Mouse (Mus musculus): ENCODE measurements around the gene Nsun4.

The Nsun4 gene

DNA sequence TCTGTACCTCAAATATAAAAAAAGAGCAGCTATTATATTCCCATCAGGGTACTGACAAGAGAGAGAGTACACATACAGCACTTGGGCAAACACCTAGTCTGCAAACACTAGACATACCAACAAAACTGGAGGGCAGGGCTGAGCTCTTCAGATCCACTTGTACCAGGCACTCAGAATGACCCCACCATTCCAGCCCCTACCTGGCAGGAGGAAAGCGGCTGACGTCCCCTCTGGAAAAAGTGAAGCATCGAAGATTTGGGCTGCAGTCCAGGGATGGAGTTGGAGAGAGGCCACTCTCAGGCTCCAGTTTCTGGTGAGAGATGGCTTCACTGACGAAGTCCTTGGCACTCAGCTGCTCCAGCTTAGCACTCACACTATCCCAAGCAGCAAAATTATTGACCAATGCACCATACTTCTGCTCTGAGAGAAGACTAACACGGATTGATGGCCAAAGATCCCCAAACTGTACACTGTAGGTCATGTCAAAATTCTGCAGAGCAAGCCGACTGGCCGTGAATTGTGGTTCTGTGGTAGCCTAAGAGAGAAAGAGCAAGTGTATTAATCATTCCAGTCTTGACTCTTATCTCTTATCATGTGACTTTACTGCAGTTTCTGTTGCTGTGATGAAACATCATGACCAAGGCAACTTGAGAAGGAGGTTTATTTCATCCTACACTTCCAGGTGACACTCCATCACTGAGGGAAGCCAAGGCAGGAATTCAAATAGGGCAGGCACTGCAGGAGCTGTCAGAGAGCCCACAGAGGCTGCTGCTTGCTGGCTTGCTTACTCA lies 5.4 kb downstream of the Nsun4 start:
- DNase-seq (ENCODE audit: low spot score in 2 of 2) = no peak

DNA sequence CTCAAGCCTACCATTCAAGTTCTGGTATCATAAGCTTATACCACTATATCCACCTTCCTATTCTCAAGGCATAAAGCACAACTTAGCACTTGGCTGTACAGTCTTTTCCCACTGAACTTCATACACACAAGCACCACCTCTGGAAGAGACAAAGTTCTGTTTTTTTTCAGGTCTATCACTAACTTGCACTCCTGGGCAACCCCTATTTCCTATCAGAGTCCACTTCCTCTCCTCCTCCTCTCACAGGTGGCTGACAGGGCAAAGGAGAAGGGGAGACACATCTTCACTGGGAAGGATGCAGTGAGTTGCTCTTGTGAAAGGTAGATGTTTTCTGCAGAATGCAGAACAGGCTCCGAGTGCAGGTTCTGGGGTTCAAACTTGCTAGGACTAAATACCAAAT lies 6.0 kb downstream of the Nsun4 start:
- DNase-seq (ENCODE audit: low spot score in 2 of 2) = no peak

DNA sequence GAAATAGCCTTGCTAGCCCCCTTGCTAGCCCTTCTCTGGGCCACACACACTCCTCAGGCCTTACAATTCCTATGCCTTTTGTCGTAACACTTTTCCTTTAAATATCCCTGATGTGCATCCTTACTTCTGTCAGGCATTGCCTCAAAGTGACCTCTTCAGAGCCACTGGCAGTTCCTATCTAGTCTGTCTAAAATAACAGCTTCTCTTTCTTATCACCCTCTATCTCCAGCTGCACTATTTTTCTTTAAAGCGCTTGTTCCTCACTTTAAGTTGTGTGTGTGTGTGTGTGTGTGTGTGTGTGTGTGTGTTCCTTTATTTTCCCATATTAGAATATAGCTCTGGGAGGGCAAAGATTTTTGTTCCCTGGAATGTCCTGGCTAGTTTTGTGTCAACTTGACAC lies 7.1 kb downstream of the Nsun4 start:
- no peak for DNase-seq (ENCODE audit: low spot score in 2 of 2)

DNA sequence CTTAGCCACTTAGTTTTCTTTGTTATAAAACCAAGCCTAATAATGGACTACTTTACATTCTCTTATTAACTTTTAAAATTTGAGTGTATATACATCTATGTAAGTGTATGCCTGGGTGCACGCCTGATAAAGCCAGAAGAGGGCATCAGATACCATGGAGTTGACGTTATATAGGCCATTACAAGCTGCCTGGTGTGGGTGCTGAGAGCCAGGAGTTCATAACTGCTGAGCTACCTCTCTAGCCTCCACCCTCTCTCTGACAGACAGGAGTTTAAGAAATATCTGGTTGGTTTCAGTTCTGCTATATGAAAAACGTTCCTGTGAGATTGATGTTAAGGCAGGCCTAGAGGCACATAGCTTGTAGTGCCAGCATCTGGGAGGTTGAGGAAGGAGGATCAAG lies 11.5 kb downstream of the Nsun4 start:
- no peak for DNase-seq (ENCODE audit: low spot score in 2 of 2)

DNA sequence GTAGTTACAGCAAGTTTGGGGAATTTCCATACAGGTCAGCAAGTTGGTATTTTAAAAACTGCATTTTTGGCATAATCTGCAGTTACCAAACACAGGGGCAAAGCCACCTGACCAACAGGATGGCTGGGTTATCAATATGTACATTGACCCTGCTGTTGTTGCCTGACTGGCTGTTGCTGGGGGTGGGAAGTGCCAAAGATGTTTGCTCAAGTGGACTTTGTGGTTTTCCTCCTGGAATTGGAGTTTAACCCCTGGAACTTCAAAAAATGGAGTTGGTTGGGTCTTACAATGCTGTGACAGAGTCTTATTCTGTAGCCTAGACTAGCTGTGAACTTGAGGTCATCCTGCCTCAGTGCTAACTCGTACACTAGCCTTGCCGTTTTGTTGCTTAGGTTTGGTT lies 13.2 kb downstream of the Nsun4 start:
- no peak for DNase-seq (ENCODE audit: low spot score in 2 of 2)

DNA sequence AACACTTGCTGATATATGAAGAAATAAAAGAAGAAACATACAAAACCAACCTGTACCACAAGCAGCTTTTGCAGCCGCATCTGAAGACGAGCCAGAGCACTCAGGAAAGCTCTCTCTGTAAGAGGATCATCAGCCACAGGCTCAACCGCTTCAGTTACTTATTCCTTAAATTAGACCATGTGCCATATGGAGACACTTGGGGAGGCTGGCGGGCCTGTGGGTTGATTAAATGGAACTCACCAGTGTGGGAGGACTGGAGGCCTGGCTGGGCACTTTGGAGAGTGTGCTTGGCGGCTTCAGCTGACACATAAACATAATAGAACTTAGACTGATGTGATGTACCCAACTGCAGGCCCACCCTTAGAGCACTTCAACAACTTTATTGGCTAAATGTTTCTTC lies 20.3 kb downstream of the Nsun4 start:
- DNase-seq (ENCODE audit: low spot score in 2 of 2) = no peak

DNA sequence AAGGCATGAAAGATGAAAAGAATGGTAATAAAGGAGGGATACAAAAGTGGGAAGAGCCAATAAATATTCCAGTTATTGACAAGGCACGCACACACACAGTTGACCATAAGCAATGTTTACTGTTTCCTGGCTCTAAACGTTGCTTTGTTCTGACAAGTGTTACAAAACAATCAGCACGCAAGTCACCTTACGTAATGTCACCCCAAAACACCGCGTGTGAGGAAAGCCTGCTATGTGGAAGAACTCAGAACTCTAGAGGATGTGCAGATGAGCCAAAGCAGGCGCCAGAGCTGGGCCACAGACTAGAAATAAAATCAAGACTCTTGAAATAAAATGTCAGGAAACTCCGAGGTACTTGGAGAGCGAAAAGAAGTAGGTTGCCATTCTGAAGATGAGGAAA lies 20.8 kb downstream of the Nsun4 start:
- DNase-seq (ENCODE audit: low spot score in 2 of 2) = no peak

DNA sequence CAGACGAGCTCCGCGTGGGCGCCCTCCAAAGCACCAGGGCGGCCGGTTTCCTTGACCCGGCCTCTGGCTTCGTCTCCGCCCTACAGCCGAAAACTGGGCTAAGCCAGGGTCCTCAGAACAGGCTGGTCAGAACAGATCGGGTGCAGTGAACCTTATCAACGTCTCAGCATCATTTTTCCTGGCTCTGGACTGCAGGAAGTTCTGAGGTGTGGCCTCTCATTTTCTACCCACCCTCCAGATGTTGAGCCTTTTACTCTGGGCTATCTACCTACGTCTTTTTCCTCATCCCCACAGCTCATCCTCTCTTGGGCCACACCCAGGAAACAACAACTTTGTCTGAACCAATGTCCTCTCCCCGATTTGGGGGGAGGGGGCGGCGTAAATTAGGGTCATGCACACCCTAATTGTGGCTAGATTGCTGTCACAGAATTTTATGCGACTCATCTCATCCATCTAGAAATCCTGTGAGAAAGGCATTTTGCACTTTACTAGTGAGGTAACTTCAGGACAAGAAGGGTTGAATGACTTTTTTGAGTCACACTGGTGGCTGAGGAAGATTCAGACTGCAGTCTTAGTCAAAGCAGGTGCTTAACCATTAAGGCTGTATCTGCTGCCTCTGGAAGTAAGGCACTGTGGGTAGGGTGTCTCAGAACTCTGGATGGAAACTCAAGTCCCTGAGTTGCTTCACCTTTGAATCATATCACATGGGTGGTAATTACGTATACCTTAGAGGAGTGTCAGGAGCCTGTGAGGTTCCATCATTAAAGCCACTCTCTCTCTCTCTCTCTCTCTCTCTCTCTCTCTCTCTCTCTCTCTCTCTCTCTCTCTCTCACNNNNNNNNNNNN lies 35.6 kb downstream of the Nsun4 start, which contains the start of gene Faah:
Faah (minus strand) TSS at position 25 of the 845 bp plus-strand sequence.
- no peak for DNase-seq (ENCODE audit: low spot score in 2 of 2)

DNA sequence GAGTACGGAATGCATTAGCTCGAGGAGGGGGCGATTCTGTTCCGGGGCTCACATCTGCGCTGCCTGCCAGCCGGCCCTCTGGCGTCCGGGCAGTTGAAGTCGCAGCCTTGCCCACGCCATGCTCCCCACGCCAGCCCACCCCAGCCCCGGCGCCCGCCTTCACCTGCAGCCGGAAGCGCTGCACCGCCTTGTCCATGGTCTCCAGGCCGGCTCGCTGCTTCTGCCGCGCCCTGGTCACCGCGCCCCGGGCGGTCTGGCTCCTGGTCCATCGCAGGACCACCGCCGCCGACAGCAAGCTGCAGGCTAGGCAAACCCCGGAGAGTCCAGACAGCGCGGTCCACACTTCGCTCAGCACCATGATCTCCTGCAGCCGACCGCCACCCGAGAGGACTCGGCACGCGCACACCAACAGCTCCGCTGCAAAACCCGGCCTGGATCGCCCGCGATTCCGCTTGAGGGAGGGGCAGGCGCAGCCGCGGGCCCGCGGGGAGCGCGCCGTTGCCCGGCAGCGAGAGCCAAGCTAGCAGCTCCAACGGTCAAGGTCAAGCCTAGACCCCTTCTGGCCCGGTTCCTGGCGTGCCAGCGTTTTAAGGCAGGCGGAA lies 36.3 kb downstream of the Nsun4 start:
- peak; percentile 33 to 71 for DNase-seq (ENCODE audit: low spot score in 2 of 2)

DNA sequence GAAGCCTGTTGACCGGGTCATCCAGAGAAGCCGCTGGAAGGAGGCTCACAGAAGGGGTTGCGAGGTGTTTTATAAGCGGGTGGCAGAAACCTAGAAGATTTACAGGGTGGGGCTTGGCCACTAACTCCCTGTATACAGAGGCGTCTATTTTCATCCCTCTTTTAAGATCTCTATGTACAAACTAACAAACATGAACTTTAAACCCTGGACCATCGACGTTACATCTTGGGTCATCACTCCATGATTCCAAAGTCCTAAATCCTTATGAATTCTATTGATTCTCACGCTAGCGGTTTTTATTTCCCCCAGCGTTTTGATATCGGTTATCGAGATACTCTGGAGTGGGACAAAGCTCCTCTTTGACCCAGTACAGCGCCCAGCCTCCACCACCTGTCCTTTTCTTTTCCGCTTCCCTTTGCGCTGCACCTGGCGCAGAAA lies 36.8 kb downstream of the Nsun4 start:
- DNase-seq (ENCODE audit: low spot score in 2 of 2) = no peak

DNA sequence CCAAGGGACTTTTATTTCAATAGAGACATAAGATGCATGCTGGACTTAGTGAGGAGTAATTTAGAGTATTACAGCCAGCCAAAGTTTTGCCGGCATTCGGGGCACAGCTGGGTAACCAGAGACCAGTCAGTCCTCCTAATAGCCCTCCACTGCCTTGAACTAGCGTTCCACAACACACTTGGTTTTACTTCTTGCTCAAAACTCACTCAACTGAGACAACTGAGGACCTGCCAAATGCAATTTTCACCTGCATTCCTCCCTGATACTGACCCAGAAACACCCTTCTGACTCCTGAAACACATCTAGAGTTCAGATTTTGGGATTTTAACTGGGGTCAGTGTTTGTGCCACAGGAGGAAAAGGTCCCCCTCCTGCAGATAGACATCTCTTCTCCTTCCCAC lies 37.3 kb downstream of the Nsun4 start:
- DNase-seq (ENCODE audit: low spot score in 2 of 2) = no peak

DNA sequence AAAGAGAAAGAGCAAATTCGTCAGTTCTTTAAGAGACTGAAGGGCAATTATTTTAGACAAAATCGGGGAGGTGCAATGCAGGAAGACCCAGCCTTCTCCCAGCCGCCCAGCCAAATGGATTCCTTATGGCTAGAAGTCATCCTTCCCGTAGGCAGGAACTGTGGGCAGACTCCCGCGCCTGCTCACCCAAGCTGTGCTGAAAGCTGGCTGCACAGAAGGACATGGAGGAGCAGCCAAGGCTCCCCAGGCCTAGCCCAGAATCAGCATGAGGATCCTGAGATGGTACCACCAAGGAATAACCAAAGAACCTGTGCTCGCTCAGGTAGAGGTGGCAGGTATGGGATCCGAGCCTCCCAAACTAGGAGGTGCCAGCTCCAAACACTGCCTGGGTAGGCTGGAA lies 37.7 kb downstream of the Nsun4 start:
- DNase-seq (ENCODE audit: low spot score in 2 of 2) = no peak

DNA sequence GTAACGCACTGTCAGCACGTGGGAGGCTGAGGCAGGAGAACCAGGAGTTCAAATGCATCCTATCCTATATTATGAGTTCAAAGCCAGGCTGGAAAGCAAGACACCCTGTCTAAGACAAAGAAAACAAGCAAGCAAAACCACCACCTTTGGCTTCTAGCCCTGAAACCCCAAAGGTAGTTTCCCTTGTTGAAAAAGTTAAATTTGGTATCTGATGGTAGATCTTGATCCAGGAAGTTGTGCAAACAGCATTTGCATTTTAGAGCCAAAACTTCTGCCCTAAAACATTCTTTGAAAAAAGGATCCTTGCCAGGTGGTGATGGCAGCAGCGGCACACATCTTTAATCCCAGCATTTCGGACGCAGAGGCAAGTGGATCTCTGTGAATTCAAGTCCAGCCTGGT lies 38.2 kb downstream of the Nsun4 start:
- no peak for DNase-seq (ENCODE audit: low spot score in 2 of 2)

DNA sequence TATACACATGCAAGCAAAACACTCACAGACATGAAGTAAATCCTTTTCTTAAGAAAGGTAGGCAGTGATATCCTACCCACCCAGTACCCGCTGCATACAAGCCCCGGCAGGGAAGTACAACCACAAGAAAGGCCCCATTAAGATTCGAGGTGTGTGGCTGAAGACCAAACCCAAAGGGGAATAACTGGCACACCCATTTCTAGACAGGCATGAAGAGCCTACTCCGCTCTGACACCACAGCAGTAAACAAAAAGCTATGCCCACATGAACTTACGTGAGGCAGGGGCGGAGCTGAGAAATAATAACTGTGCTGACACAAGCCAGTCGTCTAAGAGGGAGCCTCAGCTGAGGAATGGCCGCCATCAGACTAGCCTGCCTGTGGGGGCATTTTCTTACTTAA lies 43.5 kb downstream of the Nsun4 start:
- no peak for DNase-seq (ENCODE audit: low spot score in 2 of 2)

DNA sequence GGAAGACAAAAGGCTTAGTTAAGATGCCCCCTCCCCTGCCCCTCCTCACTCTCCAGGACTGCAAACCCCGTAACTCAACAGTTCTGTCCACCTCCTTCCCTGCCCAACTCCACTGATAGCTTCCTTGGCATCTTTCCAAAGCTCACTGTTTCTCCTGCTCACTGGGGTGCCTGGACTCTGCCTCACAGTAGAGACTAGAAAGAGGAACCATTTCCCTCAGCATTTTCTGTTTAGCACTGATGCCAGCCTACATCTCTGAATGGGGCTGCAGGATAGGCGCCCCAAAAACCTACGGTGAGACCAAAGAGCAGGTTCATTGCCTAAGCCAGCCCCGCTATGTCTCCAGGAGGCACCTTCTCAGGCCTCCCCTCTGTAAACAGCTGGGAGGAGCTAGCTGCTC lies 52.5 kb downstream of the Nsun4 start:
- DNase-seq (ENCODE audit: low spot score in 2 of 2) = no peak

DNA sequence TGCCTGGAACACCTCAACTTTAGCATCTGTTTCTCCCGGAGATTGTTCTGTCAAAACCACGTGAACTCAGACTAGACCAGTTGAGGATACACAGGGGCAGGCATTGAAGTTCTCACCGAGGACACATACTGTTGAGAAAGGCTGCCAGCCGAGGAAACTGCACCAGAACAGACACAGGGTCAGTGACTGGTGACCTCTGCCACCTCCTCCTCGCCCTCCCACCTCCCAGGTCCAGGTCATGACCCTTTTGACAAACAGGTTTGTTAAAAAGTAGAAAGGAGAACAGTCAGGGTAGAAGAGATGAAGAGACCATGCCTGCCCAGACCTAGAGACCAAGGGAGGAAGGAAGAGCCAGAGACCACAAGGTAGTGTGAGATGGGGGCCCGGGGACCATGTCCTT lies 53.0 kb downstream of the Nsun4 start:
- DNase-seq (ENCODE audit: low spot score in 2 of 2) = no peak

DNA sequence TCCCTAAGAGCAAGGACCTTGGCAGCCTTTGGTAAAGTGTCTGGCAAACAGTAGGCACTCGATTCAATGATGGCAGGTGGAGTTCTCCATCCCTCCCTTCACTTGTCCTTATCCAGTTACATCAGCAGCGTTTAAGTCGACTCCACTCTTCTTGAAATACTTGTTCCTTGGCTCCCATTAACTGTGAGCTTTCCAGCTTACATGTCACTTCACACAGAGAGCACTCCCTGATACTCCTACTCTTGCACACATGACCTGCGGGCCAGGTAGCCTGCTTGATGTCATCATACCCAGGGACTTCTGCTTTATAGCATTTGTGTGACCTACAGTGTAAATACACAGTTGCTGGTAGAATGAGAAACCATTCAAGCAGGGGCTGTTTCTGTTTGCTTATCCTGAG lies 56.9 kb downstream of the Nsun4 start:
- no peak for DNase-seq (ENCODE audit: low spot score in 2 of 2)

DNA sequence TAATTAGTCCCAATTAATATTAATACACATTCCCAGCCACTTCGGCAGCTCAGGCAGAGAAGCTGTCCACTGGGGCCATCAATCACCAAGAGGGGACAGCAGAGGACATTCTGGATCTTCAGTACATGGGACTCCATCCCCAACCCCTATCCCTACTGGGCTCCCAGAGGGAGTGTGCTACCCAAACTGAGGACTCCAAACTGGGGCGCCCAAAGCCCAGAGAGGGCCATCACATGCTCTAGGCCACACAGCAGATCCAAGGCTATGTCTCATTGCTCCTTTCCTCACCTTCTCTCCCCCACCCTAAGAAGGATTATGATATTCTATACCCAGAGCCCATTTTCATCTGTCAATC lies 58.3 kb downstream of the Nsun4 start:
- no peak for DNase-seq (ENCODE audit: low spot score in 2 of 2)

DNA sequence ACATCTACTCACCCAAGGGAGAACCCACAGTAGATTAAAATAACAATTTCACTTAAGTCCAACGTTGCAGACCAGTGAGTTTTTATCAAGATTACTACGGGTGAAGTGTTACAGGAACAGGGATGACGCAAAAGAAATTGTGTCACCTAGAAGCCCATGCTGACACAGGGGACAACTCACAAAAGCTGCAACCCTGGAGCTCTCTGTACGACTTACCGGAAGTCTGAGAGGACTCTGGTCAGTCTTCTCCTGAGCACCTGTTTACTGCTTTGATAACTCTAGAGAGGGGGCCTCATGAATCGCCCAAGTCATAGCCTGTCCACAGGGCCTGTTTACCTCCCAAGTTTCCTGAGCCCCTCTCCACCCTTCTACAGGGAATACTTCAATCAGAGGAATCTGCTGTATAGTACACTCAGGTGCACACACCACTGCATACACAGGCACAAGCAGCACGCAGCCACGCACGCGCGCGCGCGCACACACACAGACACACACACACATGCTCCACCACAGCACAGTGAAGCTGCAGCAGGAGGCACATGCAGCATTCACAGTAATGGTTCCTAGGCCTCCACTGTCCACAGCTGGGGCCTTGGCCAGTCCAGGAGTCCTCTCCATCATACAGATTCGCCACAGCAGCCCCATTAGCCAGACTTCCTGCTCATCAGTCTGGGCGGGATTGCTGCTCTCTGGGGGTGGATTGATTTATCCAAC lies 58.9 kb downstream of the Nsun4 start:
- DNase-seq (ENCODE audit: low spot score in 2 of 2) = no peak

DNA sequence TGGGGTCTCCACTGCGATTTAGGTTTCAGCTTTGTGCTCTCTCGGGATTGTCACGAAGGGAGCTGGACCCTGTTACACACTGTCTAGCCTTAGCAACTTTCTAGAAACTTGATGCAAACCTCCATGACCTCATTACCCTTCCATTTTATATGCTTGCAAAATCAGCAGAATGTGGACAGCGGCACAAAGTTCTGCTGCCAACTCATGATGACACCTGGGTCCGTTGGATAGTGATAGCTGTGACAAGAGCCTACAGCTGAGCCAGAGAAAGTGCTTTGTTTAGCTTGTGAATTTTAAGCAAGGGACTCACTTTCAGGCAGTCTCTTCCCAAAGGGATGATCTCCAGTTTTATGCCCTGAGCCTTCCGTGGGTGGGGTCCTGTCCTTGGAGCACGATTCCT lies 64.3 kb downstream of the Nsun4 start:
- no peak for DNase-seq (ENCODE audit: low spot score in 2 of 2)

DNA sequence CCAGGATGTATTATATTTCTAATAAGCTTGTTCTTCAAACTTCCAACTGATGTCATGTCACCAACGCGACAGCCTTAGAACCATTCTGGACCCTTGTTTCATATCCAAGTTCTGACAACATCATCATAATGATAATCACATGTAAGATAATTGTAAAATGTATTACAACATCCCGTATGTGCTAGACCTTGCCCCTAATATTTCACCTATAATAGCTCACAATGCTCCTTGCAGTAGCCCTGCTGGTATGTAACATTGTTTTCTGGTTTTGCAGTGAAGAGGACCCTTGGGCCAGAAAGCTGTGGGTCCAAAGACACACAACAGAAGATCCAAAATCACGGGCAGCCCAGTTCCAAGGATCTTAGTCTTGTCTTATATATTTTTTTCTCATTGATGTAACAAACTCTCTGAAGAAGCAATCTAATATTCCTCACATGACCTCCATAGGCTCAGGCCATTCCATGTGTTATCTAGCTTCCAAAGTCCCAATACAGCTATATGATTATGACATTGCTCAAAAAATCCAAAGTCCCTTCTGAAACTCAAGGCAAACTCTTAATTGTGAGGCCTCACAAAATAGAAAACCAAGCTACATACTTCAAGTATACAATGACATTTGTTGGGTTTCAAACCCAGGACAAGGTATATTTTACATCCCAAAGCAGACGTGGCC lies 65.7 kb downstream of the Nsun4 start:
- DNase-seq (ENCODE audit: low spot score in 2 of 2) = no peak

DNA sequence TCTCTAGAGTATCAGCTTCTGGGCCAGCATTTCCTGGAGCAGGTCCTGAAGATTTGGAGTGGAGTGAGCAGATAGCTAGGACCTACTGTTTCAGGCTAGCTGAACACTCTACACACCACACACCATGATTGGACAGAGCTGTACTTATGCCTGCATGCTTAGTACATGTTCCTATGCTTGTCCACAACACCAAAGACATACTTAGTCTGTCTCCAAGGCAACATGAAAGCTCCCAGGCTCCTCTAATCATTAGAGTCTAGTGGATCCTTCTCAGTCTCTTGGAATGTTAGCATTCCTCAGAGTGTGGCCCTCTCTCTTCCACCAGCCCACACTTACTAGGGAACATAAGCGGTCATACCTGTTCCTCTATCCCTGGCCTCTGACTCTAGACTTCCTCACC lies 66.2 kb downstream of the Nsun4 start:
- DNase-seq (ENCODE audit: low spot score in 2 of 2) = no peak

Measured in spleen, postnatal 4 days (tissue).